Mouse (Mus musculus) CH12.LX (cell line): ENCODE results near the gene Tcf7.

Experiments used
- PAX5 ChIP-seq: IDR thresholded peaks from 2 replicates; pipeline ENCODE4 v1.6.1; 2012; ENCODE audit warnings: low read length, inconsistent platforms, mixed read lengths
- SIN3A ChIP-seq: IDR thresholded peaks from 2 replicates; pipeline ENCODE4 v1.6.1; 2012; ENCODE audit warnings: low read length, improper control_type of control experiment, inconsistent platforms

GRCm38 (mm10) chr11:52286301-52286957 is 3.6 kb upstream of the Tcf7 start:
- TF ChIP-seq PAX5, result no peak
- peak; percentile 39; the same call in 1 of the 2 replicates for TF ChIP-seq SIN3A
